Mouse (Mus musculus) cerebellum, adult 2 months (tissue): ENCODE results near the gene Pnpo.

Experiments
- CTCF ChIP-seq: fragments of 200-500 bp; IDR thresholded peaks from 2 replicates; pipeline ENCODE4 v1.5.1; 2011; ENCODE audit warnings: low read depth, mild to moderate bottlenecking, control low read depth, low read length, moderate library complexity, borderline replicate concordance; ENCODE audit not compliant: insufficient read depth
- POLR2A ChIP-seq: fragments of 200-500 bp; IDR thresholded peaks from 2 replicates; pipeline ENCODE4 v1.6.1; 2011; ENCODE audit warnings: low read length, control low read depth, borderline replicate concordance; ENCODE audit not compliant: insufficient read depth

DNA sequence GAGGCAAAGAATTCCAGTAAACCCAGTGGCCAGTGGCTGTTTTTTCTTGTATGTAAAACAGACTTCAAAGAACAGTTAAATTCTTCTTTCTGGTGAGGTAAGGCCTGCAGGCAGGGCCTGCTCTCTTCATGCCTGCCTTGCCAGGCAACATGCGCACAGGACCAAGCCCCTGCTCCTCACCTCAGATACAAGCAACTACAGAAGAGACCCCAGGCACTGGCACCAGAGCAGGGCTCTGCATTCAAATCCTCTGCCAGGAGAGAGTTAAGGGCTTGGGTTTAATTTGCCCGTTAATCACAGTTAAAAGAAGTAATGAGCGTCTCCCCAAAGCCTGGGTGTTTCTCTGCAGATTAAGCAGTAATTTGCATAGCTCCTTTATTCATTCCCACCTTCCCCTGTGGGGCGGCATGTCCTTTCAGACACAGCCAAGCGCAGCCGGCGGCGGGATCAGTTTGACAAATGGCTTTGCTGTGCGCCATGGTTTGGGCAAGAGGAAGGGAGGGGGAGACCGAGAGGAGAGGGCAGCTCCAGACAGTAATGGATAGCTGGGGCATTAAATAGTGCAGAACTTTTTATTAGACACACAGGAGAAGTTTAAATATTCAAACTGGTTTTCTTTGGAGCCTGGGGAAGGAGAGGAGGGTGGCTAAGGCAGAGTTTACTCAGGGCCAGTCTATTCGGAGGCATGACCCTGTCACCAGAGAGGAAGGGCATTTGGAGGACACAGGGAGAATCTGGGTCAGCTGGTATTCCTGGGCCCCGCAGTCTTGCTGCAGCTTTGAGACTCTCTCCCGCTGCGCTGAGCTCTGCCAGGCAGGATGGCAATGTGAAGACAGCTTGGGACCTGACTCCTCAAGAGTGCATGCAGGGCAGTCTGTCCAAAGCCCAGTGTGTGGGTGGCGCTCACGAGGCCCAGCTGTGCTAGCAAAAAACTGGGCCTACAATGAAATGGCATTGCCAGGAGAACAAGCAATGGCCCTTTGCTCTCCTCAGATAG lies 40.8 kb downstream of the Pnpo start:
- TF ChIP-seq CTCF: no peak
- TF ChIP-seq POLR2A: no peak
